Mouse (Mus musculus): ENCODE data around the gene Fli1. TPM values are rescaled to one million over a fixed set of nuclear protein-coding genes. Genes with fewer than 3 reads are reported as not detected.
A peak's percentile ranks its signal among the peaks of the same experiment; 100 is the strongest.

Fli1 gene
- polyA plus RNA-seq, 1 experiment from 2014 or later: 55.6 TPM

- Histone ChIP-seq H3K9me3 (no peaks in the 10 kb centered on the region), H3K4me3 (replicated peaks) (no peak overlapping the region), H3K36me3 (peaks cover 27% of the 10 kb centered on the region), H3K4me1 (replicated peaks) (peaks cover 62% of the 10 kb centered on the region), H3K9ac (replicated peaks) (no peak overlapping the region), H3K27ac (no peak overlapping the region), H3K4me2 (no peak overlapping the region), H3K27me3 (no peaks in the 10 kb centered on the region)
- 73% methylated on average over 3 of the region's 3 CpGs for WGBS
- ATAC-seq (ENCODE audit: insufficient number of reproducible peaks, insufficient read depth, low FRiP score, low TSS enrichment, low read depth): no peak
These were observed 21.3 kb downstream of the Fli1 start for GRCm38 (mm10) chr9:32521331-32521730.

- Histone ChIP-seq H3K4me2 (no peak overlapping the region), H3K27me3 (no peaks in the 10 kb centered on the region), H3K27ac (no peak overlapping the region), H3K9me3 (no peaks in the 10 kb centered on the region), H3K4me3 (replicated peaks) (no peak overlapping the region), H3K9ac (replicated peaks) (no peak overlapping the region), H3K4me1 (replicated peaks) (peaks cover 67% of the 10 kb centered on the region), H3K36me3 (peaks cover 27% of the 10 kb centered on the region)
- no peak for ATAC-seq (ENCODE audit: insufficient number of reproducible peaks, insufficient read depth, low FRiP score, low TSS enrichment, low read depth)
- 68% methylated on average over 6 of the region's 6 CpGs for WGBS
These were observed 21.8 kb downstream of the Fli1 start for GRCm38 (mm10) chr9:32520821-32521220.

- Histone ChIP-seq H3K27ac (peak overlapping the region; percentile 82), H3K27me3 (no peaks in the 10 kb centered on the region), H3K4me1 (replicated peaks) (peaks cover 74% of the 10 kb centered on the region), H3K4me3 (replicated peaks) (no peak overlapping the region), H3K9me3 (no peaks in the 10 kb centered on the region), H3K9ac (replicated peaks) (0 out of 2 replicates have a peak overlapping the region, but pooled peaks have one; percentile 1), H3K4me2 (peak overlapping the region; percentile 23), H3K36me3 (peaks cover 19% of the 10 kb centered on the region)
- ATAC-seq (ENCODE audit: insufficient number of reproducible peaks, insufficient read depth, low FRiP score, low TSS enrichment, low read depth): no peak
- WGBS: 56% methylated on average over 22 of the region's 22 CpGs
These were observed 23.3 kb downstream of the Fli1 start for GRCm38 (mm10) chr9:32519101-32520051.

GRCm38 (mm10) chr9:32518351-32519075 is 24.1 kb downstream of the Fli1 start:
- Histone ChIP-seq H3K36me3 (peaks cover 15% of the 10 kb centered on the region), H3K27ac (peak overlapping the region; percentile 82; the same call in 1 of the 2 replicates), H3K4me1 (replicated peaks) (peaks cover 83% of the 10 kb centered on the region), H3K27me3 (no peaks in the 10 kb centered on the region), H3K4me2 (peak overlapping the region; percentile 23; the same call in 1 of the 2 replicates), H3K9me3 (no peaks in the 10 kb centered on the region), H3K4me3 (replicated peaks) (no peak overlapping the region), H3K9ac (replicated peaks) (0 out of 2 replicates have a peak overlapping the region, but pooled peaks have one; percentile 1)
- WGBS: 57% methylated on average over 13 of the region's 13 CpGs
- ATAC-seq (ENCODE audit: insufficient number of reproducible peaks, insufficient read depth, low FRiP score, low TSS enrichment, low read depth): peak; percentile 53; the same call in 1 of the 2 replicates

GRCm38 (mm10) chr9:32516691-32517090 is 26.0 kb downstream of the Fli1 start:
- Histone ChIP-seq H3K9ac (replicated peaks) (no peak overlapping the region), H3K27me3 (no peaks in the 10 kb centered on the region), H3K27ac (peak overlapping the region; percentile 26), H3K36me3 (peaks cover 24% of the 10 kb centered on the region), H3K4me1 (replicated peaks) (peaks cover 77% of the 10 kb centered on the region), H3K9me3 (no peaks in the 10 kb centered on the region), H3K4me2 (no peak overlapping the region), H3K4me3 (replicated peaks) (no peak overlapping the region)
- 78% methylated on average over 9 of the region's 9 CpGs for WGBS
- ATAC-seq (ENCODE audit: insufficient number of reproducible peaks, insufficient read depth, low FRiP score, low TSS enrichment, low read depth): no peak

- H3K9me3 ChIP-seq: no peaks in the 10 kb centered on the region
- peaks cover 71% of the 10 kb centered on the region for H3K4me1 ChIP-seq (replicated peaks)
- no peak for ATAC-seq (ENCODE audit: insufficient number of reproducible peaks, insufficient read depth, low FRiP score, low TSS enrichment, low read depth)
- no peak overlapping the region for H3K4me2 ChIP-seq
- H3K27me3 ChIP-seq: no peaks in the 10 kb centered on the region
- H3K9ac ChIP-seq (replicated peaks): no peak overlapping the region
- peak overlapping the region; percentile 26 for H3K27ac ChIP-seq
- H3K36me3 ChIP-seq: peaks cover 24% of the 10 kb centered on the region
- H3K4me3 ChIP-seq (replicated peaks): no peak overlapping the region
- 70% methylated on average over 10 of the region's 10 CpGs for WGBS
These were observed 26.6 kb downstream of the Fli1 start for GRCm38 (mm10) chr9:32515894-32516686.

- Histone ChIP-seq H3K4me2 (peak overlapping the region; percentile 31), H3K9me3 (no peaks in the 10 kb centered on the region), H3K27me3 (no peaks in the 10 kb centered on the region), H3K36me3 (peaks cover 24% of the 10 kb centered on the region), H3K4me3 (replicated peaks) (no peak overlapping the region), H3K9ac (replicated peaks) (peak overlapping the region; percentile 23; the same call in 1 of the 2 replicates), H3K27ac (peak overlapping the region; percentile 80), H3K4me1 (replicated peaks) (peaks cover 70% of the 10 kb centered on the region)
- ATAC-seq (ENCODE audit: insufficient number of reproducible peaks, insufficient read depth, low FRiP score, low TSS enrichment, low read depth): no peak
- WGBS: 14% methylated on average over 6 of the region's 6 CpGs
These were observed 28.1 kb downstream of the Fli1 start for GRCm38 (mm10) chr9:32514406-32515058.

- Histone ChIP-seq H3K9ac (replicated peaks) (0 out of 2 replicates have a peak overlapping the region, but pooled peaks have one; percentile 23), H3K4me1 (replicated peaks) (peaks cover 70% of the 10 kb centered on the region), H3K4me2 (no peak overlapping the region), H3K36me3 (peaks cover 20% of the 10 kb centered on the region), H3K27ac (0 out of 2 replicates have a peak overlapping the region, but pooled peaks have one; percentile 9), H3K27me3 (no peaks in the 10 kb centered on the region), H3K4me3 (replicated peaks) (no peak overlapping the region), H3K9me3 (no peaks in the 10 kb centered on the region)
- WGBS: 67% methylated on average over 2 of the region's 2 CpGs
- ATAC-seq (ENCODE audit: insufficient number of reproducible peaks, insufficient read depth, low FRiP score, low TSS enrichment, low read depth): no peak
These were observed 29.2 kb downstream of the Fli1 start for GRCm38 (mm10) chr9:32513471-32513870.

GRCm38 (mm10) chr9:32510454-32511263 is 32.0 kb downstream of the Fli1 start:
- Histone ChIP-seq H3K4me2 (no peak overlapping the region), H3K4me3 (replicated peaks) (no peak overlapping the region), H3K36me3 (0 out of 2 replicates have a peak, but pooled peaks cover 14% of the 10 kb centered on the region), H3K9me3 (no peaks in the 10 kb centered on the region), H3K27me3 (no peaks in the 10 kb centered on the region), H3K9ac (replicated peaks) (no peak overlapping the region), H3K4me1 (replicated peaks) (peaks cover 70% of the 10 kb centered on the region), H3K27ac (no peak overlapping the region)
- 80% methylated on average over 7 of the region's 7 CpGs for whole genome bisulfite sequencing
- ATAC-seq (ENCODE audit: insufficient number of reproducible peaks, insufficient read depth, low FRiP score, low TSS enrichment, low read depth): no peak
